Mouse (Mus musculus) E14TG2a.4 (cell line): Measurements from ENCODE around the gene Fsip1.

ENCODE experiments used
- CTCF ChIP-seq: conservative IDR thresholded peaks from 2 replicates; pipeline ENCODE4 v1.5.1; 2014; ENCODE audit warnings: low read length
- NANOG ChIP-seq: IDR thresholded peaks from 2 replicates; pipeline ENCODE4 v1.6.1; 2014; ENCODE audit warnings: borderline replicate concordance, low read length, mixed read lengths
- POU5F1 ChIP-seq: IDR thresholded peaks from 2 replicates; pipeline ENCODE4 v1.6.1; 2014; ENCODE audit warnings: low read length, borderline replicate concordance

- no peak for TF ChIP-seq CTCF
- TF ChIP-seq NANOG = no peak
- TF ChIP-seq POU5F1 = no peak
These were observed 142.1 kb downstream of the Fsip1 start for GRCm38 (mm10) chr2:118114671-118115070.
